Mouse (Mus musculus) lung, embryonic 14.5 days (tissue): ENCODE results near the gene Styx. TPM values are rescaled to one million over a fixed set of nuclear protein-coding genes. Genes with fewer than 3 reads are reported as not detected.

Source experiments
- ATAC-seq: fragments of 200-750 bp; cut with Nextera tagmentation; 2 replicates; pipeline ENCODE4 v1.8.0; 2017; ENCODE audit warnings: mild to moderate bottlenecking, moderate TSS enrichment, moderate library complexity; ENCODE audit not compliant: insufficient read depth
- DNase-seq: peaks from one replicate; pipeline ENCODE4 v3.0.0-alpha.2; 2015
- H3K27ac ChIP-seq: fragments of 300-500 bp; sonication (generic); 2 replicates; pipeline ENCODE4 v1.5.1; 2014; ENCODE audit warnings: low read depth, mild to moderate bottlenecking, moderate library complexity
- H3K27me3 ChIP-seq: fragments of 300-500 bp; sonication (generic); 2 replicates; pipeline ENCODE4 v1.6.1; 2014; ENCODE audit warnings: low read length, control low read depth; ENCODE audit not compliant: insufficient read depth
- H3K36me3 ChIP-seq: fragments of 300-500 bp; sonication (generic); 2 replicates; pipeline ENCODE4 v1.6.1; 2014; ENCODE audit warnings: control low read depth; ENCODE audit not compliant: insufficient read depth
- H3K4me1 ChIP-seq: fragments of 300-500 bp; sonication (generic); 2 replicates; pipeline ENCODE4 v1.6.1; 2014; ENCODE audit warnings: antibody characterized with exemption, control low read depth; ENCODE audit not compliant: insufficient read depth
- H3K4me2 ChIP-seq: fragments of 300-500 bp; sonication (generic); 2 replicates; pipeline ENCODE4 v1.6.1; 2014; ENCODE audit warnings: mild to moderate bottlenecking
- H3K4me3 ChIP-seq: fragments of 300-500 bp; sonication (generic); 2 replicates; pipeline ENCODE4 v1.5.1; 2014; ENCODE audit warnings: low read depth, low read length
- H3K9ac ChIP-seq: fragments of 300-500 bp; sonication (generic); 2 replicates; pipeline ENCODE4 v1.6.1; 2014
- H3K9me3 ChIP-seq: fragments of 300-500 bp; sonication (generic); 2 replicates; pipeline ENCODE4 v1.6.1; 2016; ENCODE audit warnings: low read depth, low read length, control low read depth
- CTCF ChIP-seq: IDR thresholded peaks from 2 replicates; pipeline ENCODE4 v1.5.1; 2016; ENCODE audit warnings: antibody characterized with exemption, low read depth
- WGBS: fragments of 180-500 bp; shearing (Covaris S2); extraction: QIAGEN DNeasy Blood & Tissue Kit; methylation state at CpG from one replicate; pipeline ENCODE4 v1.1.7; 2014; 5-methylcytosine and 5-hydroxymethylcytosine counted together
- polyA plus RNA-seq: library from polyadenylated mRNA; unstranded; fragments of >200 nt; fragmentation: Nextera tagmentation; extraction: Ambion mirVana; gene quantifications from 2 replicates; pipeline ENCODE4 v1.2.1, GENCODE M21; 2014

Gene Styx
- polyA plus RNA-seq, 1 experiment from 2014 or later: 74.6 TPM

- peaks cover 42% of the 10 kb centered on the region for H3K36me3 ChIP-seq
- WGBS: 69% methylated on average over 9 of the region's 9 CpGs
Observed at GRCm38 (mm10) chr14:45457003-45457402, 106.1 kb downstream of the Styx start.

DNA sequence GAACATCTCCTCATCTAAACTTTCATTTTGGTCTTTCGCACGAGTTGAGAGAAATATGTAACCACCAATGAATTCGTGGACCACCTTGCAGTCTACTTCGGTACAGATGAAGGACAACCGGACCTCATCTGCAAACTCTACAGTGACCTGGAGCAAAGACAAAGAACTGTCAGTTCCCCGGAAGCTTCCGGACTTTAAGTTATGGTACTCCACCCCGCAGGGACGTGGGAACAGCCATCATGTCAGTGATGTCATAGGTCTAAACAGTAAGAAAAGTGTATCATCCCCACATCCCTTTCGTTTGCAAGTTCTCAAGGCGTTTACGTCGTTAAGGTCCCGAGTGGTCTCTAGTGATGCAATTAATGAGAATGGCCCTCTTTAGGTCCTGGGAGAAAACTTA lies 109.0 kb downstream of the Styx start:
- TF ChIP-seq CTCF: no peak
- H3K4me1 ChIP-seq: peaks cover 6% of the 10 kb centered on the region; the same call in 1 of the 2 replicates

More at GRCm38 (mm10) chr14:45457003-45457402, 106.1 kb downstream of the Styx start:
- ATAC-seq (no peak), DNase-seq (peak; percentile 24)
- H3K27me3 ChIP-seq: no peaks in the 10 kb centered on the region
- no peak overlapping the region for H3K4me2 ChIP-seq
- H3K4me1 ChIP-seq: peaks cover 24% of the 10 kb centered on the region
- H3K4me3 ChIP-seq: no peak overlapping the region
- peak overlapping the region; percentile 80 for H3K27ac ChIP-seq
- H3K9me3 ChIP-seq: no peaks in the 10 kb centered on the region
- TF ChIP-seq CTCF: no peak
- H3K9ac ChIP-seq: no peak overlapping the region

DNA sequence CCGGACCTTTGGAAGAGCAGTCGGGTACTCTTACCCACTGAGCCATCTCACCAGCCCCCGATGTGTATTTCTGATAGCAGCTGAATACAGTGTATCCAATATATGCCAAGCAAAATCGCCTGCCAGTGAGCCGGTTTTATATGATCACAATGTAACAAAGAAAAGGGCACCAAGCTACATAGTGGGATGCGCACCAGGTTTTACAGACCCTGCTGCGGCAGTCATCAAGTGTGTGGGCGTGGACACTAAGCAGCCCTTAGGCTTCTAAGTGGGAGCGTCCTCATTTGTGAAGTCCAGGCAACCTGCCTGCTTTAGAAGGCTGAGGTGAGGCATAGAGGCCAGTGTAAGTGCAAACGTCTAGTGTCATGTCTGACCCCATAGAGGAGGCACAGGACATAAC lies 109.6 kb downstream of the Styx start:
- no peak overlapping the region for H3K27ac ChIP-seq
- no peaks in the 10 kb centered on the region for H3K9me3 ChIP-seq
- no peak overlapping the region for H3K4me2 ChIP-seq
- H3K36me3 ChIP-seq: peaks cover 64% of the 10 kb centered on the region
- H3K4me1 ChIP-seq: 0 out of 2 replicates have a peak, but pooled peaks cover 3% of the 10 kb centered on the region
- DNase-seq (no peak), ATAC-seq (no peak)
- no peak overlapping the region for H3K4me3 ChIP-seq
- no peak for TF ChIP-seq CTCF
- H3K9ac ChIP-seq: no peak overlapping the region
- H3K27me3 ChIP-seq: no peaks in the 10 kb centered on the region
- WGBS: 90% methylated on average over 10 of the region's 10 CpGs

More for the DNA sequence above, 109.0 kb downstream of the Styx start:
- Histone ChIP-seq H3K36me3 (peaks cover 61% of the 10 kb centered on the region), H3K9me3 (no peaks in the 10 kb centered on the region), H3K27me3 (no peaks in the 10 kb centered on the region), H3K27ac (no peak overlapping the region), H3K9ac (no peak overlapping the region), H3K4me3 (no peak overlapping the region), H3K4me2 (no peak overlapping the region)
- ATAC-seq: no peak
- WGBS: 93% methylated on average over 14 of the region's 14 CpGs
- no peak for DNase-seq

- no peak for TF ChIP-seq CTCF
- ATAC-seq (no peak), DNase-seq (no peak)
- H3K9me3 ChIP-seq: no peaks in the 10 kb centered on the region
- peaks cover 78% of the 10 kb centered on the region for H3K36me3 ChIP-seq
- 94% methylated on average over 6 of the region's 6 CpGs for WGBS
- no peak overlapping the region for H3K9ac ChIP-seq
- H3K27ac ChIP-seq: no peak overlapping the region
- H3K4me1 ChIP-seq: 0 out of 2 replicates have a peak, but pooled peaks cover 3% of the 10 kb centered on the region
- no peaks in the 10 kb centered on the region for H3K27me3 ChIP-seq
- no peak overlapping the region for H3K4me3 ChIP-seq
- H3K4me2 ChIP-seq: no peak overlapping the region
Observed at GRCm38 (mm10) chr14:45461945-45462344, 111.1 kb downstream of the Styx start.

GRCm38 (mm10) chr14:45462374-45462773 lies 111.5 kb downstream of the Styx start:
- WGBS: 59% methylated on average over 6 of the region's 6 CpGs
- H3K36me3 ChIP-seq: peaks cover 82% of the 10 kb centered on the region
- TF ChIP-seq CTCF: no peak
- H3K27me3 ChIP-seq: no peaks in the 10 kb centered on the region
- H3K9ac ChIP-seq: no peak overlapping the region
- no peak overlapping the region for H3K4me2 ChIP-seq
- H3K4me1 ChIP-seq: 0 out of 2 replicates have a peak, but pooled peaks cover 3% of the 10 kb centered on the region
- ATAC-seq (no peak), DNase-seq (peak; percentile 48)
- no peak overlapping the region for H3K4me3 ChIP-seq
- H3K9me3 ChIP-seq: no peaks in the 10 kb centered on the region
- H3K27ac ChIP-seq: no peak overlapping the region

DNA sequence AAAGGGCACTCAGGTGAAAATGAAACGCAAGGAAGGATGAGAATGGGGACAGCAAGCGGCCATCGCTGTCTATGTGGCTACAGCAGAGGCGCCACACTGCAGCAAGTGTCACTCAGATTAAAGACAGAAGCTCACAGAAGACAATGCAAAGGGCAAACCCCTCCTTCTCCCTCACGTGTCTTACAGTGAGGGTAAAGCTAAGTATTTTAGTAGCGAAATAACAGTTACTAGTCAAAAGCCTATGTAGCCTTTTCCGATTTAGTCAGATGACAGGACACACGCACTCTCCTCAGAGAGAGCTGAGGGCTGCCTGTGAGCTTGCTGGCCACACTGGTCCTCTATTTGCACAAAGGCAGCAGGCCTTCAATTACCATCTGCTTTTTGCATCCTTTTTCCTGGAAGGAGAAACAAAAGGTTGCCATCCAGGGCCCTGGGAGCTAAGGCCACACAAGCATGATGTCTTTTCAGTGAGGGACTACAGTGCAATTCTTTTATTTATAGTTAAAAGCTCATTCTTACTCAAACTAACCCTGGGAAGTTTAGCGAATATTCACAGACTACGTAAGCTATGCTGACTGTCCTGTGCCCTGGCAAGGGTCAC lies 112.1 kb downstream of the Styx start:
- Histone ChIP-seq H3K27ac (peak overlapping the region; percentile 87), H3K4me3 (no peak overlapping the region), H3K4me2 (no peak overlapping the region), H3K9ac (peak overlapping the region; percentile 17; the same call in 1 of the 2 replicates), H3K36me3 (peaks cover 83% of the 10 kb centered on the region), H3K9me3 (no peaks in the 10 kb centered on the region), H3K27me3 (no peaks in the 10 kb centered on the region), H3K4me1 (0 out of 2 replicates have a peak, but pooled peaks cover 3% of the 10 kb centered on the region)
- 69% methylated on average over 10 of the region's 10 CpGs for WGBS
- no peak for ATAC-seq
- TF ChIP-seq CTCF: no peak
- no peak for DNase-seq

- ATAC-seq (peak; percentile 95), DNase-seq (peak; percentile 88)
- Histone ChIP-seq H3K9me3 (no peaks in the 10 kb centered on the region), H3K4me2 (no peak overlapping the region), H3K4me1 (0 out of 2 replicates have a peak, but pooled peaks cover 3% of the 10 kb centered on the region), H3K27me3 (no peaks in the 10 kb centered on the region), H3K4me3 (no peak overlapping the region), H3K9ac (peak overlapping the region; percentile 17; the same call in 1 of the 2 replicates), H3K27ac (peak overlapping the region; percentile 87), H3K36me3 (peaks cover 78% of the 10 kb centered on the region)
- TF ChIP-seq CTCF: no peak
- 6% methylated on average over 10 of the region's 10 CpGs for WGBS
Observed at GRCm38 (mm10) chr14:45463599-45463998, 112.7 kb downstream of the Styx start.
